Mouse (Mus musculus) intestine, embryonic 15.5 days (tissue): ENCODE data around the gene Chd9. TPM values are rescaled to one million over a fixed set of nuclear protein-coding genes. Genes with fewer than 3 reads are reported as not detected.
"Not testable (repeated sequence)": the region's sequence is repeated elsewhere in the genome, so short reads cannot be mapped to it uniquely, and the experiment has no call there.

Source experiments
- ATAC-seq: fragments of 200-750 bp; cut with Nextera tagmentation; 2 replicates; pipeline ENCODE4 v1.8.0; 2017; ENCODE audit warnings: moderate TSS enrichment, moderate library complexity
- H3K27ac ChIP-seq: fragments of 300-500 bp; sonication (generic); 2 replicates; pipeline ENCODE4 v1.5.1; 2015; ENCODE audit warnings: mild to moderate bottlenecking, inconsistent platforms
- H3K27me3 ChIP-seq: fragments of 300-500 bp; sonication (generic); replicated peaks from 2 replicates; pipeline ENCODE4 v1.6.1; 2015; ENCODE audit warnings: inconsistent platforms
- H3K36me3 ChIP-seq: fragments of 300-500 bp; sonication (generic); 2 replicates; pipeline ENCODE4 v1.6.1; 2015; ENCODE audit warnings: inconsistent platforms
- H3K4me1 ChIP-seq: fragments of 300-500 bp; sonication (generic); replicated peaks from 2 replicates; pipeline ENCODE4 v1.6.1; 2015; ENCODE audit warnings: inconsistent platforms
- H3K4me2 ChIP-seq: fragments of 300-500 bp; sonication (generic); replicated peaks from 2 replicates; pipeline ENCODE4 v1.6.1; 2015; ENCODE audit warnings: mild to moderate bottlenecking, inconsistent platforms
- H3K4me3 ChIP-seq: fragments of 300-500 bp; sonication (generic); replicated peaks from 2 replicates; pipeline ENCODE4 v1.5.1; 2015; ENCODE audit warnings: inconsistent platforms
- H3K9ac ChIP-seq: fragments of 300-500 bp; sonication (generic); 2 replicates; pipeline ENCODE4 v1.6.1; 2015; ENCODE audit warnings: inconsistent platforms
- H3K9me3 ChIP-seq: fragments of 300-500 bp; sonication (generic); 2 replicates; pipeline ENCODE4 v1.6.1; 2016; ENCODE audit warnings: inconsistent platforms
- WGBS: fragments of 180-500 bp; shearing (Covaris S2); methylation state at CpG from one replicate; pipeline ENCODE4 v1.1.7; 2015; 5-methylcytosine and 5-hydroxymethylcytosine counted together
- polyA plus RNA-seq: library from polyadenylated mRNA; unstranded; fragments of >200 nt; fragmentation: Nextera tagmentation; extraction: Ambion mirVana; gene quantifications from 2 replicates; pipeline ENCODE4 v1.2.1, GENCODE M21; 2015

Gene Chd9
- polyA plus RNA-seq, 1 experiment from 2014 or later = 154 TPM

DNA sequence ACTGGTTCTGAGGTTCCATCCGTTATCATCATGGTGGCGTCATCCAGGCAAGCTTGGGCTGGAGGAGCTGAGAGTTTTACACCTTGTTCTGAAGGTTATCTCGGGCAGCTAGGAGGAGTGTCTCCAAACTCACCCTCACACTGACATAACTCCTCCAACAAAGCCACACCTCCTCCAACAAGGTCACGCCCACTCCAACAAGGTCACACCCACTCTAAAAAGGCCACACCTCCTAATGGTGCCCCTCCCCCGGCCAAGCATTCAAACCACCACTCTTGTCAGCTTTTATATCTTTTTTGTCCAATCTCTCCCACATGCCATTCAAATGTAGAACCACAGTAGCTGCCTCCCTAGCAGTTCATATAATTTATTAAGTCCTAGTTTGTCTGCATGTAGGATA is 53.0 kb downstream of the Chd9 start:
- Histone ChIP-seq H3K9ac (no peak overlapping the region), H3K27ac (no peak overlapping the region), H3K4me2 (no peak overlapping the region), H3K4me1 (peaks cover 16% of the 10 kb centered on the region), H3K36me3 (no peaks in the 10 kb centered on the region), H3K27me3 (no peaks in the 10 kb centered on the region), H3K9me3 (no peaks in the 10 kb centered on the region), H3K4me3 (no peak overlapping the region)
- 79% methylated on average over 5 of the region's 5 CpGs for WGBS
- ATAC-seq = no peak

DNA sequence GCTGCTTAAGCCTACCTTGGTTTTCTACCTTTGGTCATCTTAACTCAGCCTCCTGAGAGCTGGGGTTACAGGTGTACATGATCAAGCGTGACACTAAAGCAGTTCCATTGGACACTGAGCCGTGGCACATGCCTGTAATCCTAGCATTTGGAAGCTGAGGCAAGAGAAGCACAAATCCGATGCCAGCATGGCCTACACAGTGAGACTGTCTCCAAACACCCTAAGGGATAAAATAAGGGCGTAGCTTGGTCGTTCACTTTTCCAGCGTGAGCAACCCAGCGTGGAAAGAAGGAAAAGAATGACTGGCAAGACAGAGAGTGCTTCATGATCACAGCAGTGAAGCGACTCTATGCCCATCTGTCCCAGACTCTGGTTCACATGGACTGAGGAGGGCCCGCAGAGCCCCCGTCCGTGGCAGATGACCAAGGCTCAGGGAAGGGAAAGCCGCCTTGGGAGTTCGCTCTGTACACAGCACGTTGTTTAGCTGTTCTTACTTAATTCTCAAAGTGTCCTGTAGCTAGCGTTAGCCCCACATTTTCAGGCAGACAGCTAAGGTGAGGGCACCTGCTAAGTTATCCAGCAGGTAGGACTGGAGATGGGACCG is 54.0 kb downstream of the Chd9 start:
- Histone ChIP-seq H3K27ac (no peak overlapping the region), H3K9ac (no peak overlapping the region), H3K4me2 (no peak overlapping the region), H3K4me1 (peaks cover 7% of the 10 kb centered on the region), H3K9me3 (no peaks in the 10 kb centered on the region), H3K4me3 (no peak overlapping the region), H3K27me3 (no peaks in the 10 kb centered on the region), H3K36me3 (no peaks in the 10 kb centered on the region)
- WGBS = 83% methylated on average over 16 of the region's 16 CpGs
- ATAC-seq = no peak

DNA sequence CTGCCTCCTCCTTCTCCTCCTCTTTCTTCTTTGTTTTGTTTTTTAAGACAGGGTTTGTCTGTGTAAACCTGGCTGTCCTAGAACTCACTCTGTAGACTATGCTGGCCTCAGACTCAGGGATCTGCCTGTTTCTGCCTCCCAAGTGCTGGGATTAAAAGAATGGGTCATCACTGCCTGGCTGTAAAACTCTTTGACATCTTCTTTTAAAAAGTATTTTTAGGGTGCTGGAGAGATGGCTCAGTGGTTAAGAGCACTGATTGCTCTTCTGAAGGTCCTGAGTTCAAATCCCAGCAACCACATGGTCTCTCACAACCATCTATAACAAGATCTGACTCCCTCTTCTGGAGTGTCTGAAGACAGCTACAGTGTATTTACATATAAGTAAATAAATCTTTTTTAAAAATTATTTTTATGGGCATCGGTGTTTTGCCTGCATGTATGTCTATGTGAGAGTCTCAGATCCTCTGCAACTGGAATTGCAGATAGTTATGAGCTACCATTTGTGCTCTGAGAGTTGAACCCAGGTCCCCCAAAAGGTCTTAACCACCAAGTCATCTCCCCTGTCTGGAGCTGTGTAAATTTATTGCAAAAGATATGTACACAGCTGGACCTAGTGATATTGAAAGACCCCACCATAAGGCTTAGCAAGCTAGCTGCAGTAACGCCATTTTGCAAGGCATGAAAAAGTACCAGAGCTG is 57.7 kb downstream of the Chd9 start:
- H3K4me1 ChIP-seq = no peaks in the 10 kb centered on the region
- H3K4me2 ChIP-seq = no peak overlapping the region
- H3K9ac ChIP-seq = no peak overlapping the region
- ATAC-seq = peak; percentile 65
- no peaks in the 10 kb centered on the region for H3K9me3 ChIP-seq
- WGBS = 53% methylated on average over 2 of the region's 2 CpGs
- H3K36me3 ChIP-seq = no peaks in the 10 kb centered on the region
- no peaks in the 10 kb centered on the region for H3K27me3 ChIP-seq
- no peak overlapping the region for H3K27ac ChIP-seq
- no peak overlapping the region for H3K4me3 ChIP-seq

DNA sequence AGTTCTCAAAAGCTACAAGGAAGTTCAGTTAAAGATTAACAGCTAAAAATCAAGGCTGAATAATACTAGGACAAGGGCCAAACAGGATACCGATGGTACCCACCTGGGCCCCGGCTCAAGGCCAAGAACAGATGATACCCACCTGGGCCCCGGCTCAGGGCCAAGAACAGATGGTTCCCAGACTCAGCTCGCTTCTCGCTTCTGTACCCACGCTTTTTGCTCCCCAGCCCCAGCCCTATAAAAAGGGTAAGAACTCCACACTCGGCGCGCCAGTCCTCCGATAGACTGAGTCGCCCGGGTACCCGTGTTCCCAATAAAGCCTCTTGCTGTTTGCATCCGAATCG is 58.2 kb downstream of the Chd9 start:
- not testable (repeated sequence) for H3K4me3 ChIP-seq, H3K27me3 ChIP-seq, H3K36me3 ChIP-seq, H3K4me1 ChIP-seq, H3K9me3 ChIP-seq, H3K4me2 ChIP-seq, H3K27ac ChIP-seq, H3K9ac ChIP-seq
- WGBS = no CpG with 5 or more reads among the region's 15 CpGs
- ATAC-seq = peak; percentile 74

DNA sequence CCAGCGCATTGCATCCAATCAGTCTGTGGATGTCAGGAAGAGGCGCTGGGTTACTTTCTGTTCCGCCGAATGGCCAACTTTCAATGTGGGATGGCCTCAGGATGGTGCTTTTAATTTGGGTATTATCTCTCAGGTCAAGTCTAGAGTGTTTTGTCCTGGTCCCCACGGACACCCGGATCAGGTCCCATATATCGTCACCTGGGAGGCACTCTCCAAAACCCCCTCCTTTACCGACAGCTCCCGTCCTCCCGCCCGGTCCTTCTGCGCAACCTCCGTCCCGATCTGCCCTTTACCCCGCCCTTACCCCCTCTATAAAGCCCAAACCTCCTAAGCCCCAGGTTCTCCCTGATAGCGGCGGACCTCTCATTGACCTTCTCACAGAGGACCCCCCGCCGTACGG is 59.2 kb downstream of the Chd9 start:
- H3K36me3 ChIP-seq, ATAC-seq, H3K27me3 ChIP-seq, H3K4me1 ChIP-seq, H3K27ac ChIP-seq, H3K9ac ChIP-seq, H3K9me3 ChIP-seq, H3K4me2 ChIP-seq: not testable (repeated sequence)
- WGBS = no CpG with 5 or more reads among the region's 20 CpGs
- H3K4me3 ChIP-seq = peak overlapping the region; percentile 27

DNA sequence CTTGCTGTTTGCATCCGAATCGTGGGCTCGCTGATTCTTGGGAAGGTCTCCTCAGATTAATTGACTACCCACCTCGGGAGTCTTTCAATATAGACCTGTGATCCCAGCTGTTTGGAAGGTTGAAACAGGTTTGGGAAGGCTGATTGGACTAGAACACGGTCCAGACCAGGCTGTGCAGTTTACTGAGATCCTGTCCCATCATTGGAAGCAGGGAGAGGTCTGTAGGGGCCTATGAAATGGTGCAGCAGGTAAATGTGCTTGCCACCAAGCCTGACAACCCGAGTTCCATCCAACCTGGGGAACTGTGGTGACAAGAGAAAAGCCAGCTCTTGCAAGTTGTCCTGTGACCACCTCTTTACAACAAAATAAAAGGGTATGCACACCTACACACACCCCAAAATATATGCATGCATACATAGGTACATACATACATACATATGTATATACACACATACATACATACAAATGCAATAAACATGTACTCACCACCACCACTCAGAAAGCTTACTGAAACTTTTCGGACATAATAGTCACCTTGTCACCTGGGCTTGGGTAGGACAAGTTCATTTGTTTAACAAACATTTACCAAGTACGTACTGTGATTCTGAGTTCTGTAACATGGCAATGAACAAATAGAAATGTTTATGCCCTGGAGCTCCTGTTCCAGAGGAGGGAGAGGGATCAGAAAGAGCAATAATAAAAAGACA is 63.9 kb downstream of the Chd9 start:
- Histone ChIP-seq H3K4me1 (peaks cover 5% of the 10 kb centered on the region; the same call in 1 of the 2 replicates), H3K4me2 (no peak overlapping the region), H3K27me3 (no peaks in the 10 kb centered on the region), H3K36me3 (0 out of 2 replicates have a peak, but pooled peaks cover 3% of the 10 kb centered on the region), H3K27ac (no peak overlapping the region), H3K4me3 (no peak overlapping the region), H3K9me3 (no peaks in the 10 kb centered on the region), H3K9ac (no peak overlapping the region)
- 86% methylated on average over 8 of the region's 8 CpGs for WGBS
- ATAC-seq = peak; percentile 34; the same call in 1 of the 2 replicates

DNA sequence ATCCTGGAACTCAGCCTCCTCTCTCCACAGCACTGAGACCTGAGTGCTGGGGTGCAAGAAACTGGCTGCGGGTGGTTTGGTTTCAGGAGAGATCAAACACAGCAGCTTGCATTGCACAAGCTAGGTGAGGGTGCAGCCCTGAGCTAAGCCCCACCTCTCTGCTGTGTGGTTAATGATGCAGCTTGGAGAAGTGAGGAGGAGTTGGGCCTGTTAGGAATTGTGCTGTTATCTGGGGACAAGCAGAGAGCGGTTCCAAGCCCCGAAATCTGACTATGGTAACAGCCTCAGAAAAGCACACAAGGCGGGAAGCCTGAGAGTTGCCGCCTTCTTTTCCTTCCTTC is 64.4 kb downstream of the Chd9 start:
- ATAC-seq = peak; percentile 85
- peaks cover 5% of the 10 kb centered on the region; the same call in 1 of the 2 replicates for H3K4me1 ChIP-seq
- 71% methylated on average over 5 of the region's 5 CpGs for WGBS
- no peak overlapping the region for H3K9ac ChIP-seq
- H3K4me3 ChIP-seq = no peak overlapping the region
- no peaks in the 10 kb centered on the region for H3K27me3 ChIP-seq
- H3K27ac ChIP-seq = no peak overlapping the region
- H3K9me3 ChIP-seq = no peaks in the 10 kb centered on the region
- 0 out of 2 replicates have a peak, but pooled peaks cover 3% of the 10 kb centered on the region for H3K36me3 ChIP-seq
- no peak overlapping the region for H3K4me2 ChIP-seq

DNA sequence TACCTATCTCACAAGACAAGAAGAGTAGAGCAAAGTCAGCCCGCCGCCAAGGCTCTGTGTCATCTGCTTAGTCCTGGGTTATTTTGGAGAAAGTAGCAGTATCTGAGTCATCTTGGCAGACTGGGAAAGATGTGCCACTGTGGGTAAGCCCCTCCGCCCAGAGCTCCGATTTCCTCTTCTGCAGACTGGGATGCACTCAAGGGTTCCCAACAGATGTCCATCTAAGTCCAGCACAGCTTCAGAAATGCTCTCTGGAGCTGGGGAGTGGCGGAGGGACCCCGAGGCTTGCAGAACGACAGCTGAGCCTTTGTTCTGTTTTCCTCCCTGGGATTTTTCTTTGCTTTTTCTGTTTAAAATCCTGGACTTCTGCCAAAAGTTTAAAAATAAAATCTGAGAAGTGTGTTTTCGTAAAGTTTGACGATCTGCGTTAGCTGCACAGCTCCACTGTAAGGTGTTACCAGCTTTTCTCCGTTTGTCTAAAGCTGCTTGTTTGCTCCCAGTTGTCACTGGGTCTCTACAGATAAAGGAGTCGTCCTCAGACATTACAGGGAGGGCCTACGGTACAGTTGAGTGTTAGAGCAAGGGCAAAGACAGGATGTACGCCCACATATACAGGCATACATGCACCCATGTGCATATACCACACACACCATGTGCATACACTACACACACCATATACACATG is 66.2 kb downstream of the Chd9 start:
- H3K27me3 ChIP-seq = no peaks in the 10 kb centered on the region
- no peak overlapping the region for H3K27ac ChIP-seq
- no peak overlapping the region; the same call in 1 of the 2 replicates for H3K4me2 ChIP-seq
- 45% methylated on average over 14 of the region's 14 CpGs for WGBS
- H3K36me3 ChIP-seq = 0 out of 2 replicates have a peak, but pooled peaks cover 3% of the 10 kb centered on the region
- H3K4me1 ChIP-seq = peaks cover 10% of the 10 kb centered on the region
- H3K4me3 ChIP-seq = no peak overlapping the region
- no peak overlapping the region for H3K9ac ChIP-seq
- ATAC-seq = no peak; the same call in 1 of the 2 replicates
- no peaks in the 10 kb centered on the region for H3K9me3 ChIP-seq

DNA sequence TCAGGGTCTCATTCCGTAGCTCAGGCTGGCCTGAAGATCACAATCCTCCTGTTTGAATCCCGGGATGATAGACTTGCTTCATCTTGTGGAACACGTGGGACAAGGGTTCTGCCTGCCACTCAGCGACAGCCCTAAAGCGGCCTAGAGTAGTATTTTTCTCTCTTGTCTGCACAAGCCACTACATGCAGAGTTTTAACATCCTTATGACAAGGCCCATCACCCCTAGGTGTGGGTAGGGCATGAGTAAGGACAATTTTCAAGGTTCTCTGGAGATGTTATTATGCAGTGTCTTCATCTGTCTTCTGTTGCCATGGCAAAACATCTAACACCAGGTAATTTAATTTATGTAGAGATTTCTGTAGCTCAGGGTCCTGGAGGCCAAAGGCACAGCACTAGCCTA is 69.2 kb downstream of the Chd9 start:
- no peak overlapping the region for H3K4me3 ChIP-seq
- no peak overlapping the region for H3K9ac ChIP-seq
- H3K36me3 ChIP-seq = no peaks in the 10 kb centered on the region
- no peaks in the 10 kb centered on the region for H3K9me3 ChIP-seq
- ATAC-seq = no peak
- H3K4me1 ChIP-seq = peaks cover 10% of the 10 kb centered on the region
- no peak overlapping the region for H3K27ac ChIP-seq
- 81% methylated on average over 5 of the region's 5 CpGs for WGBS
- no peak overlapping the region for H3K4me2 ChIP-seq
- no peaks in the 10 kb centered on the region for H3K27me3 ChIP-seq

DNA sequence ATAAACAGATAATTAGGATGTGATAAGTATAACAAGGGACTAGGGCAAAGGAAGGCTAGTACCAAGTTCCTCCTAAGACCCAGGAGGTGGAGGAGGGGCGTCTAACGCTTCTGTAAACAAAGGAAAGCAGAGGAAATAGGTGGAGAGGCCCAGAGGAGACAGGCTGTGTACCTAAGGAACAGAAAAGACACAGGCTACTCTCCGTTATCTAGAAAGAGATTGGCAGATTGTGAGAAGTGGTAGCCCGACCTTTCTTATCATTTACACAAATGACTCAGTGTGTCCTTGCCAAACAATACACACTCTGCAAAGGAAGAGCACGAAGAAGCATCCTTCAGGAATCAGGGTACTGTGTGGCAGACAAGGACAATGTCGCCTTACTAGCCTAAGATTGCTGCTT is 70.4 kb downstream of the Chd9 start:
- Histone ChIP-seq H3K9me3 (no peaks in the 10 kb centered on the region), H3K27ac (no peak overlapping the region), H3K4me1 (peaks cover 10% of the 10 kb centered on the region), H3K4me2 (no peak overlapping the region), H3K9ac (no peak overlapping the region), H3K27me3 (no peaks in the 10 kb centered on the region), H3K4me3 (no peak overlapping the region), H3K36me3 (no peaks in the 10 kb centered on the region)
- WGBS = 14% methylated on average over 6 of the region's 6 CpGs
- peak; percentile 58; the same call in 1 of the 2 replicates for ATAC-seq

DNA sequence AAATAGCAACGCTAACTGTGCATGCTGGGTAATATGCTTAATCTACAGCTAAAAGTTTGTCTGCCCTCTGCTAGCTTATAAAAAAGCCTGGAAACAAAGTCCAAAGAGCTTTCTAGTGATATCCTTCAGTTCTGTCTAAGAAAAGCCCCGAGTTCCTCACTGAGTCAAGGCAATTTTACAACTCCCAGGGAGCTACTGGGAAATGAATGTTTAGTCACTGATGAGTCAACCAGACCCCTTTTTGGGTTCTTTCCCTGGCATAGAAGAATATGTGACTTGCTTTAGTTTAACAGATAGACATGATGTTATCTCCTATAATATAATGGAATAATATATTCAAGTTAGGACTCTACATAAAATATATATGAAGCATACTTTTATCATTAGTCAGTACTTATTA is 73.8 kb downstream of the Chd9 start:
- Histone ChIP-seq H3K27ac (no peak overlapping the region), H3K4me1 (peaks cover 5% of the 10 kb centered on the region; the same call in 1 of the 2 replicates), H3K9me3 (no peaks in the 10 kb centered on the region), H3K4me2 (no peak overlapping the region), H3K9ac (no peak overlapping the region), H3K4me3 (no peak overlapping the region), H3K36me3 (no peaks in the 10 kb centered on the region), H3K27me3 (no peaks in the 10 kb centered on the region)
- ATAC-seq = no peak
- 63% methylated on average over 2 of the region's 2 CpGs for WGBS

DNA sequence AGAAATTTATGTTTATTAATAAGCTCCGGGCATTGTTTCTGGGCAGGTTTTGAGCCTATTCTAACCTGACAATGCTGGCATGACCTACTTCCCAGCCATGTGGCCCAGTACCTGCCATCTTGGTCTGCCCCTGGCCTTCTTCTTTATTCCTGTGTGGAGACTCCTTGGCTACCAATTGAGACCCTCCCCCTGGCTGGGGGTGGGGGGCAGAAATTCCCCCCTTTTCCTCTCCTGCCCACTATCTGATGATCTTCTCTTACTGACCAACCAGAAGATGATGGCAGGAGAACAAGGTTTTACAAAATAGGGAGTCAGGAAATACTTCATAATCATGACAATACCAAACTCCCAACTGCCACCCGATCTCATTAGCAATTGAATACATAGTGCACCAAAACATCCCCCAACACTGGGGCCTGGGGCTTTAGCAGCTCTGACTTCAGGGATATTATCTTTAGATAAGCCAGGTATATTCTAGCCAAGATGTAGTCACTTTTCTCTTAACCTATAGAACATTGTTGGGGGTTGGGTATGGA is 76.1 kb downstream of the Chd9 start:
- 88% methylated on average over 2 of the region's 2 CpGs for WGBS
- Histone ChIP-seq H3K9me3 (no peaks in the 10 kb centered on the region), H3K36me3 (no peaks in the 10 kb centered on the region), H3K4me2 (no peak overlapping the region), H3K27me3 (no peaks in the 10 kb centered on the region), H3K4me3 (no peak overlapping the region), H3K9ac (no peak overlapping the region), H3K4me1 (no peaks in the 10 kb centered on the region), H3K27ac (no peak overlapping the region)
- ATAC-seq = no peak
